Mouse (Mus musculus): ENCODE measurements around the gene A530032D15Rik. TPM values are rescaled to one million over a fixed set of nuclear protein-coding genes. Genes with fewer than 3 reads are reported as not detected.
"Not testable (repeated sequence)": the region's sequence is repeated elsewhere in the genome, so short reads cannot be mapped to it uniquely, and the experiment has no call there.

Gene A530032D15Rik
- polyA plus RNA-seq, 1 experiment from 2014 or later, result not detected

GRCm38 (mm10) chr1:85084803-85085202 lies 24.9 kb downstream of the A530032D15Rik start:
- not testable (repeated sequence) for ATAC-seq (ENCODE audit: low FRiP score, low TSS enrichment); H3K27me3 ChIP-seq (ENCODE audit: insufficient read depth, low read length); H3K36me3 ChIP-seq (ENCODE audit: insufficient read depth, low read length); H3K4me3 ChIP-seq (ENCODE audit: low read length); H3K4me2 ChIP-seq (replicated peaks; ENCODE audit: low read depth, low read length); H3K9me3 ChIP-seq (ENCODE audit: low read length); H3K4me1 ChIP-seq (ENCODE audit: insufficient read depth, low read length); H3K27ac ChIP-seq (ENCODE audit: low read length); H3K9ac ChIP-seq (replicated peaks; ENCODE audit: low read length)
- whole genome bisulfite sequencing, result 71% methylated on average over 3 of the region's 3 CpGs

GRCm38 (mm10) chr1:85073099-85073498 lies 36.6 kb downstream of the A530032D15Rik start:
- not testable (repeated sequence) for H3K4me1 ChIP-seq (ENCODE audit: insufficient read depth, low read length); H3K4me2 ChIP-seq (replicated peaks; ENCODE audit: low read depth, low read length); H3K36me3 ChIP-seq (ENCODE audit: insufficient read depth, low read length); H3K9me3 ChIP-seq (ENCODE audit: low read length); H3K9ac ChIP-seq (replicated peaks; ENCODE audit: low read length); H3K27ac ChIP-seq (ENCODE audit: low read length); ATAC-seq (ENCODE audit: low FRiP score, low TSS enrichment); H3K27me3 ChIP-seq (ENCODE audit: insufficient read depth, low read length); H3K4me3 ChIP-seq (ENCODE audit: low read length)
- 66% methylated on average over 3 of the region's 3 CpGs for WGBS

GRCm38 (mm10) chr1:85071690-85072089 lies 38.0 kb downstream of the A530032D15Rik start:
- not testable (repeated sequence) for H3K9ac ChIP-seq (replicated peaks; ENCODE audit: low read length); ATAC-seq (ENCODE audit: low FRiP score, low TSS enrichment); H3K27ac ChIP-seq (ENCODE audit: low read length); H3K4me3 ChIP-seq (ENCODE audit: low read length); H3K36me3 ChIP-seq (ENCODE audit: insufficient read depth, low read length); H3K4me1 ChIP-seq (ENCODE audit: insufficient read depth, low read length); H3K4me2 ChIP-seq (replicated peaks; ENCODE audit: low read depth, low read length); H3K27me3 ChIP-seq (ENCODE audit: insufficient read depth, low read length); H3K9me3 ChIP-seq (ENCODE audit: low read length)
- WGBS, result 70% methylated on average over 3 of the region's 3 CpGs

- H3K36me3 ChIP-seq (ENCODE audit: insufficient read depth, low read length); H3K9me3 ChIP-seq (ENCODE audit: low read length); H3K4me2 ChIP-seq (replicated peaks; ENCODE audit: low read depth, low read length); H3K9ac ChIP-seq (replicated peaks; ENCODE audit: low read length); H3K4me1 ChIP-seq (ENCODE audit: insufficient read depth, low read length); H3K27ac ChIP-seq (ENCODE audit: low read length); ATAC-seq (ENCODE audit: low FRiP score, low TSS enrichment); H3K4me3 ChIP-seq (ENCODE audit: low read length); H3K27me3 ChIP-seq (ENCODE audit: insufficient read depth, low read length): not testable (repeated sequence)
- WGBS, result 72% methylated on average over 4 of the region's 6 CpGs
Observed at GRCm38 (mm10) chr1:85035801-85036200, 73.9 kb downstream of the A530032D15Rik start.

- not testable (repeated sequence) for H3K9me3 ChIP-seq (ENCODE audit: low read length); H3K9ac ChIP-seq (replicated peaks; ENCODE audit: low read length); H3K4me1 ChIP-seq (ENCODE audit: insufficient read depth, low read length); H3K4me3 ChIP-seq (ENCODE audit: low read length); H3K27me3 ChIP-seq (ENCODE audit: insufficient read depth, low read length); ATAC-seq (ENCODE audit: low FRiP score, low TSS enrichment); H3K36me3 ChIP-seq (ENCODE audit: insufficient read depth, low read length); H3K27ac ChIP-seq (ENCODE audit: low read length); H3K4me2 ChIP-seq (replicated peaks; ENCODE audit: low read depth, low read length)
- 87% methylated on average over 3 of the region's 4 CpGs for WGBS
Observed at GRCm38 (mm10) chr1:85034394-85034793, 75.3 kb downstream of the A530032D15Rik start.

GRCm38 (mm10) chr1:85033616-85034015 lies 76.0 kb downstream of the A530032D15Rik start:
- H3K9ac ChIP-seq (replicated peaks; ENCODE audit: low read length); ATAC-seq (ENCODE audit: low FRiP score, low TSS enrichment); H3K4me2 ChIP-seq (replicated peaks; ENCODE audit: low read depth, low read length); H3K4me3 ChIP-seq (ENCODE audit: low read length); H3K36me3 ChIP-seq (ENCODE audit: insufficient read depth, low read length); H3K4me1 ChIP-seq (ENCODE audit: insufficient read depth, low read length); H3K27ac ChIP-seq (ENCODE audit: low read length); H3K9me3 ChIP-seq (ENCODE audit: low read length); H3K27me3 ChIP-seq (ENCODE audit: insufficient read depth, low read length): not testable (repeated sequence)
- WGBS, result 94% methylated on average over 5 of the region's 6 CpGs

Other genes starting within 250 kb of the A530032D15Rik start
- 0.19 and 0.35 TPM in 2 replicates for gene Slc16a14, start 174.7 kb downstream of the A530032D15Rik start, polyA plus RNA-seq (2015; fragmentation: Nextera tagmentation; extraction: Ambion mirVana)
- not detected in 2 replicates for gene Gm10553, start 9.7 kb downstream of the A530032D15Rik start, polyA plus RNA-seq (2015; fragmentation: Nextera tagmentation; extraction: Ambion mirVana)
- 0.28 TPM in 1 of 2 replicates, not detected in the other for gene C130026I21Rik, start 160.7 kb upstream of the A530032D15Rik start, polyA plus RNA-seq (2015; fragmentation: Nextera tagmentation; extraction: Ambion mirVana)